Mouse (Mus musculus) heart, postnatal 14 days (tissue): ENCODE results near the gene Ocel1. TPM values are rescaled to one million over a fixed set of nuclear protein-coding genes. Genes with fewer than 3 reads are reported as not detected.

Experiments used
- DNase-seq, 2 experiments: peaks; one replicate each; pipeline ENCODE4 v3.0.0; 2021 to 2022
- intact Hi-C: fragments of 180-260 bp; cut with DNase I; formaldehyde crosslinking; loops from one replicate; pipeline ENCODE4 v1.15.1; 2025
- total RNA-seq, 2 experiments: library from RNA; stranded (reverse); gene quantifications; 2 replicates each; pipeline ENCODE4 v1.2.3; 2021

Ocel1 gene
- total RNA-seq, 2 experiments from 2014 or later = 10.4 to 10.7 TPM

DNA sequence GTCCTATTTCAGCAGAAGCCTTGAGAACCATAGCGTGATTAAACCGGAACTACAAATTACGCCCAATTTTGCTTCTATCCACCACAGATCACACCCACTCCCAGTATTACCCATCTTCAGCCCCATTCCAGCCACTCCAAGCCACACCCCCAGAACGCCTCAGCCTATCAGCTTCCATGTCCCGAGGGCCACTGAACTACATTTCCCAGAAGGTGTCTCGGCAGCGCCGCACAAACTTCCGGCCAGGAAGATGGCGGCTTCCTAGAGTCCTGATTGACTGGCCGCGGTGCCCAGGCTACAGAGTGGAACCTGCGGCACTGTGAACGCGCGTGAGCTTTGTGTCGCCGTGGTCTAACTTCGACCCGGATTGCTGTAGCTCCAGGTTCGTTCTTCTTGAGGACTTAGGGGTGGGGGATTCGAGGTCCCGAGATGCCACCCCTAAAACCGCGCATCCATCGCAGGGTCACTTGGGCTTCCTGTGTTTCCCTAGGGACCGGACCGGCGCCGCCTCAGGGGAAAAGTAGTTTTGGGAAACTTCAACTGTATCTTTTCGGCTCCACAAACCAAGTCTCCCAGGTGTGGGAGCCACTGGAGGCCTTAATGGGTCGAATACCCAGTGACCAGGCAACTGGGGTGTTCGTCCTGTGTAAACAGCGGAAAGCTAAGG lies 25.7 kb downstream of the Ocel1 start, which contains the start of gene Babam1:
TSS of gene Babam1 (plus strand) at position 223 of the 667 bp plus-strand sequence.
- peak; percentile 89 to 93 for DNase-seq
- intact Hi-C loops = loop anchor here (5.0 kb wide), 1 partner anchor 824 kb away; no protein-coding TSS in a partner anchor

GRCm38 (mm10) chr8:71397701-71398100 lies 26.6 kb downstream of the Ocel1 start:
- intact Hi-C loops = loop anchor here (5.0 kb wide), 1 partner anchor 825 kb away; no protein-coding TSS in a partner anchor
- DNase-seq = no peak

DNA sequence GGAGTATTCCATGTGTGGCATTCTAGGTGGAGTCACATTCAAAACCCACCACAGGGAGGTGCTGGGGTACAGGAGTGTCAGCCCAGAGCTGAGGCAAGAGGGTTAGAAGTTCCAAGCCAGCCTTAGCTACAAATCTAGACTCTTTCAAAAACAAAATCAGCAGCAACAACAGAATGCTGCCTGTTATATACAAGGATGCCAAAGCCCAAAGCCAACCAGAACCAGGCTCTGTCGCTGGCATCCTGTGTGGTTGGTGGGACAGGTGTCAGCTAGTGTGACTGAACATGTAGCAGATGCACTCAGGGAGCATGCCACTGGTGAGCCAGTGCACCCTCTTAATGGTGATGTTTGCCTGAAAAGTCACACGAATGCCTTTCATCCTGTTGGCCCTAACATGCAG lies 29.7 kb downstream of the Ocel1 start:
- no peak for DNase-seq
- intact Hi-C loops = no loop called here

DNA sequence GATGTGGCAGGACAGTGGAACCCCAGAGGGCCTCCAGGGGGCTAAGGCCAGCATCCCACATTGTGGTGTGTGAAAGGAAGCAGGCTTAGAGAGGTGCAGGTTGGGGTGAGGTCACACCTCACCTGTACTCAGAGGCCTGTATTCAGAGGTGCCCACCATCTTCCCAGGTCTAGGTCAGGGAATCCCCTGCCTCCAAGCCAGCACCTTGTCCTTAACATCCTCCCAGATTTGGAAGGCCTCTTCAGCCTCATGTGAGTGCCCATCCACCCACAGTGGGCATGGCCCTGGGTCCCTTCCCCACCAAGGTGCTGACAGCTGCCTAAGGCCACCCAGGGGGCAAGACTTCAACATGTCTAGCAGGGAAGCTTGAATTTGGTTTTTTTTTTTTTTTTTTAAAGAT lies 30.4 kb downstream of the Ocel1 start:
- intact Hi-C loops = no loop called here
- DNase-seq = no peak

DNA sequence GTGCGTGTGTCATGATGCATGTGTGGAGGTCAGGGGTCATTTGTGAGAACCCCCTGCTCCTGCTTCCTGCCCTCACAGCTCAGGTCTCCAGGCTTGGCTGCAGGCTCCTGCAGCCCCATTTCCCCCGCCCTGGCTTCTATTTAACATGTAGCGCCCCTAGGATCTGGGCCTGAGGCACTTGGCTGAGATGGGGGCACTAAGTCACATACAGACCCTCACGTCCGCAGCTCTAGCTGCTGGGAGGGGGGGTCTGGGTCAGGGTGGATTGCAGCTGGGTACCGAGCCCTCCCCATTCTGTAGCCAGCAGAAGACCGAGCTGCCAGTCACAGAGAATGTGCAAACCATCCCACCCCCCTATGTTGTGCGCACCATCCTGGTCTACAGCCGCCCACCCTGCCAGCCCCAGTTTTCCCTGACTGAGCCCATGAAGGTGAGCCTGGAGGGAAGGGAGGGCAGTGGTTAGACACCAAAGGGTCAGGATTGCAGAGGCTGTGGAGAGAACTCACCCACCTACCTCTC lies 31.4 kb downstream of the Ocel1 start:
- DNase-seq = no peak
- intact Hi-C loops = no loop called here

- intact Hi-C loops = no loop called here
- no peak for DNase-seq
Measured at GRCm38 (mm10) chr8:71403107-71403885, 32.2 kb downstream of the Ocel1 start.

DNA sequence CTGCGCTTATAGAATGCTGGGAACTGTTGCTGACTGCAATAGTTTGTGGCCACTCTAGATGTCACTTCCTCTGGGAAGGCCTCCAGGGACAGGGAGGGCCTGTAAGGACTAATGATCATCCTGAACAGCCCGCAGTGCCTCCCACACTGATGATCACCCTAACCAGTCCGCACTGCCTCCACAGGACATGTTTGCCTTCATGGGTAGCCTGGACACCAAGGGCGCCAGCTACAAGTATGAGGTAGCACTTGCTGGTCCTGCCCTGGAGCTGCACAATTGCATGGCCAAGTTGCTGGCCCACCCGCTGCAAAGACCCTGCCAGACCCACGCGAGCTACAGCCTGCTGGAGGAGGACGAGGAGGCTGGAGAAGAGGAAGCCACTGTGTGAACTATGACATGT lies 32.9 kb downstream of the Ocel1 start:
- intact Hi-C loops = loop anchor here (2.0 kb wide), 1 partner anchor 29 kb away; no protein-coding TSS in a partner anchor
- no peak for DNase-seq

- DNase-seq = no peak
- intact Hi-C loops = loop anchor here (2.0 to 5.0 kb wide), 2 partner anchors 30 to 178 kb away; no protein-coding TSS in a partner anchor
Measured at GRCm38 (mm10) chr8:71404951-71405351, 33.9 kb downstream of the Ocel1 start.

GRCm38 (mm10) chr8:71405401-71406098 lies 34.5 kb downstream of the Ocel1 start, which contains the start of gene Ankle1:
Gene Ankle1 (plus strand): TSS chr8:71406010.
- intact Hi-C loops = loop anchor here (2.0 to 5.0 kb wide), 3 partner anchors 31 to 178 kb away; no protein-coding TSS in a partner anchor
- DNase-seq = peak; percentile 96 to 98

DNA sequence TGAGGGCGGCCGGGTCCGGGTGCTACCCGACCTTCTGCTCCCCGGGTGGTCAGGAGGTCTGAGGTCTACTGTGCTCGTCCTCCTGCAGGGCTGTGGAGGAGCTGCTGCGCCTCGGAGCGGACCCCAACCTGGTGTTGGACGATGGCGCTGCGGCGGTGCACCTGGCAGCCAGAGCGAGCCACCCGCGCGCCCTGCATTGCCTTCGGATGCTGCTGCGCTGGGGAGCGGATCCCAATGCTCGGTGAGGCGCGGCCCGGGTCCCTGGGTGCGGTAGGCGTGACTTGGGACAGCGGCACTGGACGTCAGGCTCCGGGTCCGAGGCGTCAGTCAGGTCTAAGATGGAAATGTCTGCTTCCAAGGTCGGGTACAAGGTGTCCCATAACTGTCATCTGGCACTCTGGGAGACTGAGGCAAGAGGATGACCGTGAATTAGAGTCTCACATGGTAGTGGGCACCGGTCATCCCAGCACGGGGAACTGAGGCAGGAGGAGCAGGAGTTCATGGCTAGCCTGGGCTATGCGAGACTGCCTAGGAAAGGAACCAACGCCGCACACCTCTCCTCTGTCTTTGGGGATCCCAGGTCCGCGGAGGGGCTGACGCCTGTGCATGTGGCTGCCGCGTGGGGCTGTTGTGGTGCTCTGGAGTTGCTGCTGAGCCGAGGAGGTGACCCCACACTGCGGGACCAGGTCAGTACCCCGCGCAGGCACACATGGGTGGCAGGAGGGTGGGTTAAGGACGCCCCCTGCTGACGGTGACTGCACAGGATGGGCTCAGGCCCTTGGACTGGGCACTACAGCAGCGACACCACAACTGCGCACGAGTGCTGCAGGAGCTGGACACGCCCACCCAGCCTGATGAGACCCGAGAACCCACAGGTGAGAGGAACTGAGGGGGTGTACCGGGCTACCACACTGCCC lies 35.3 kb downstream of the Ocel1 start:
- intact Hi-C loops = loop anchor here (2.0 to 5.0 kb wide), 2 partner anchors 66 to 179 kb away; no protein-coding TSS in a partner anchor
- peak; percentile 67 to 76 for DNase-seq

- intact Hi-C loops = loop anchor here (2.0 to 5.0 kb wide), 2 partner anchors 67 to 180 kb away; no protein-coding TSS in a partner anchor
- no peak for DNase-seq
Measured at GRCm38 (mm10) chr8:71407441-71407840, 36.3 kb downstream of the Ocel1 start.

DNA sequence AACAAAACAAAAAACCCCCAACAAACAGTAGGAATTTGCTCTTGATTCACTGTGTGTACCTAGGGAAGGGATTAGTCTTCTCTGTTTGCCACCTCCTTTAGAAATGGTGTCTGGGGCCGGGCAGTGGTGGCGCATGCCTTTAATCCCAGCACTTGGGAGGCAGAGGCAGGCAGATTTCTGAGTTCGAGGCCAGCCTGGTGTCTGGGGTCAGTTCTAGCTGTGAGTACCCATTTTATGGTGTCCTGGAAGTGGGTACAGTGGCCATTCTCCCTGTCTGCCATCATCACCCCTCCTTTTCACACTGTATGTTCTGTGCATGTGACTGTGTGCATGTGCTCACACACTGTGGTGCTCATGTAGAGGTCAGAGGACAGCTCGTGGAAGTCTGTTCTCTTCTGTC lies 37.1 kb downstream of the Ocel1 start:
- DNase-seq = no peak
- intact Hi-C loops = loop anchor here (5.0 kb wide), 1 partner anchor 181 kb away; no protein-coding TSS in a partner anchor

DNA sequence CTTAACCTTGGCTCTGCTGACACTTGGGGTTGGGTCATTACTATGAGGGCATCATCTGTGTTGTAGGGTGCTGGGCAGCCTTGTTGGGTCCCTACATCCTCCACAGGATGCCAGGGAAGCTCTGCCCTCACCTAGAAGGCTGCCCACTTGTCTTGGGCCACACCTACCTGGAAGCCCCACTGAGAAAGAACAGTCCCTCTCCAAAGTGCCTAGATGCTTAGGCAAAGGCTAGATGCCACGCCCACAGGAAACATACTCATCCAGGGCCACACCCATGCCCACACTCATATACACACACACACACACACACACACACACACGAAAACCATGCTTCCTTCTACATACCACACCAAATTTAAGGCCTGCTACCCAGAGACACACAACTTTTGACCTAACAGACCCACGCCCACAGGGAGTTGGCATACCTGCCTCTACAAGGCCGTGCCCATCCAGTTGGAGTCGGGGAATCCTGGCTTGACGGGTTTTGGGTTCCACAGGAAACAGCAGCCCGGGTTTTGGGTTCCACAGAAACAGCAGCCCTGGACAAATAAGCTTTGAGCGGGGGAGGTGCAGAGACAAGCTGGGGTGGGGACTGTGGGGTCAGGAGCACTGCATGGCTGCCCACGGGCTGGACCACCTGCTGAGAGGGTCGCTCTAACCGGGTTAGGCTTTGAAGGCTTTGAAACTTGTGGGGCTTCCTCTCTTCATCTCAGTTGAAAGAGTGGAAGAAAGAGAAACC lies 40.6 kb downstream of the Ocel1 start:
- intact Hi-C loops = no loop called here
- DNase-seq = no peak

- intact Hi-C loops = no loop called here
- no peak for DNase-seq
Measured at GRCm38 (mm10) chr8:71422121-71422520, 51.0 kb downstream of the Ocel1 start.

Other genes with a start within 250 kb of the Ocel1 start
- gene Myo9b, start 98.6 kb upstream of the Ocel1 start, total RNA-seq = 10 to 100 TPM; 27.8 to 32.8 TPM
- 10 to 100 TPM; 23.9 to 28.8 TPM for gene Haus8, start 98.4 kb upstream of the Ocel1 start, total RNA-seq
- gene Use1, start 4.5 kb upstream of the Ocel1 start, total RNA-seq = 100 to 1,000 TPM in 1 of 2 experiments, 10 to 100 TPM in 1; 96.5 to 108 TPM
- 10 to 100 TPM; 48.5 to 52.3 TPM for gene Nr2f6, start 10.7 kb downstream of the Ocel1 start, total RNA-seq
- 10 to 100 TPM; 40.5 to 45.1 TPM for gene Ushbp1, start 24.5 kb downstream of the Ocel1 start, total RNA-seq
- gene Babam1, start 25.6 kb downstream of the Ocel1 start, total RNA-seq = 10 to 100 TPM; 57.0 to 62.9 TPM
- 1 to 10 TPM in 1 of 2 experiments, under 1 TPM in 1; 0.96 to 2.0 TPM for gene Ankle1, start 34.7 kb downstream of the Ocel1 start, total RNA-seq
- gene Abhd8, start 92.4 kb downstream of the Ocel1 start, total RNA-seq = 10 to 100 TPM; 29.1 to 31.9 TPM
- 100 to 1,000 TPM; 111 to 124 TPM for gene Mrpl34, start 93.7 kb downstream of the Ocel1 start, total RNA-seq
- 10 to 100 TPM; 33.5 to 36.4 TPM for gene Dda1, start 97.9 kb downstream of the Ocel1 start, total RNA-seq
- gene Ano8, start 114.7 kb downstream of the Ocel1 start, total RNA-seq = 10 to 100 TPM; 16.6 to 18.4 TPM
- 10 to 100 TPM; 16.4 to 18.7 TPM for gene Gtpbp3, start 116.8 kb downstream of the Ocel1 start, total RNA-seq
- 10 to 100 TPM; 19.3 to 26.2 TPM for gene Plvap, start 140.5 kb downstream of the Ocel1 start, total RNA-seq
- under 1 TPM in 1 of 2 experiments, not detected in 1; 0.12 TPM for gene Ccdc194, start 154.4 kb downstream of the Ocel1 start, total RNA-seq
- gene Bst2, start 166.2 kb downstream of the Ocel1 start, total RNA-seq = 10 to 100 TPM; 12.3 to 16.5 TPM
- 10 to 100 TPM; 28.8 to 29.7 TPM for gene Mvb12a, start 171.6 kb downstream of the Ocel1 start, total RNA-seq
- under 1 TPM; 0.17 to 0.22 TPM for gene Tmem221, start 187.6 kb downstream of the Ocel1 start, total RNA-seq
- gene Nxnl1, start 195.3 kb downstream of the Ocel1 start, total RNA-seq = under 1 TPM; 0.10 to 0.17 TPM
- gene Slc27a1, start 197.6 kb downstream of the Ocel1 start, total RNA-seq = 100 to 1,000 TPM; 127 to 151 TPM
- gene Pgls, start 220.9 kb downstream of the Ocel1 start, total RNA-seq = 10 to 100 TPM; 72.9 to 74.2 TPM
- gene Fam129c, start 226.3 kb downstream of the Ocel1 start, total RNA-seq = 1 to 10 TPM; 1.6 to 2.7 TPM
- gene Colgalt1, start 239.7 kb downstream of the Ocel1 start, total RNA-seq = 10 to 100 TPM; 44.1 TPM